In the genomic region with DNA sequence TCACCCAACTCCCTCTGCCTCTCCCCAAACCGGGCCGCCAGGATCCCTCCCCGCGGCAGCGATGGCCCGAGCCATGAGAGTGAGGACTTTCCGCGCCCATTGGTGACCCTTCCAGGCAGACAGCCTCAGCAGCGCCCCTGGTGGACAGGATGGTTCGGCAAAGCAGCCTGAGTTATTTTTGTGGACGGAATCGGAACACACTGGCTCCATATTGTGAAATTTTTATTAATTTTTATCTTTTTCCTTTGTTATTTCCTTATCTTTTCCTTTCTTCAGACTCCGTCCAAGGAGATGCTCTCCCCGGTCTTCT, we compare ENCODE assay signal across 8 mouse cellular contexts. TPM values are rescaled to one million over a fixed set of nuclear protein-coding genes. Genes with fewer than 3 reads are reported as not detected.
A peak's percentile ranks its signal among the peaks of the same experiment; 100 is the strongest.
DNase-seq lines count a peak whose midpoint lies in the region; ATAC-seq lines count a peak whose summit lies in the region.
"Had no signal": no experiment of that assay in that cellular context is flagged by ENCODE, and none has a peak within 500 bp of the region (broad histone marks: within the 10 kb centered on the region; RNA-seq: fewer than 3 reads in every experiment).

No protein-coding gene starts in this region.

- no peak overlapping the region for H3K9ac ChIP-seq in kidney, embryonic 15.5 days
- H3K9ac ChIP-seq: stomach, embryonic 15.5 days had no signal

- 80% methylated on average over 14 of the region's 14 CpGs for WGBS in kidney, embryonic 15.5 days

- no peaks in the 10 kb centered on the region for H3K27me3 ChIP-seq in kidney, embryonic 15.5 days
- H3K27me3 ChIP-seq in splenic B cell, adult 2 months (ENCODE audit: control insufficient read depth, insufficient read depth, low read length, poor library complexity, severe bottlenecking) = no peaks in the 10 kb centered on the region
- H3K27me3 ChIP-seq: stomach, embryonic 15.5 days had no signal

- DNase-seq in kidney, adult 9 months = peak; percentile 51
- DNase-seq in 3134 (ENCODE audit: extremely low read depth, insufficient read length, low spot score) = peak; percentile 34
- DNase-seq in B cell, adult 2 months = peak; percentile 63 to 66
- peak; percentile 70 for DNase-seq in cerebellum, adult 8-10 months
- peak; percentile 81 for DNase-seq in kidney, postnatal 10 days
- peak; percentile 44 for DNase-seq in splenic B cell, adult 2 months (ENCODE audit: low read depth, low spot score)

- no peaks in the 10 kb centered on the region for H3K9me3 ChIP-seq in kidney, embryonic 15.5 days (replicated peaks)
- H3K9me3 ChIP-seq: stomach, embryonic 15.5 days had no signal

- H3K4me2 ChIP-seq in kidney, embryonic 15.5 days = no peak overlapping the region
- H3K4me2 ChIP-seq: stomach, embryonic 15.5 days had no signal

- no peaks in the 10 kb centered on the region for H3K4me1 ChIP-seq in kidney, embryonic 15.5 days
- H3K4me1 ChIP-seq: stomach, embryonic 15.5 days had no signal

- H3K27ac ChIP-seq in kidney, embryonic 15.5 days = no peak overlapping the region
- H3K27ac ChIP-seq: stomach, embryonic 15.5 days had no signal

- no peak overlapping the region for H3K4me3 ChIP-seq in kidney, embryonic 15.5 days (replicated peaks)
- H3K4me3 ChIP-seq: stomach, embryonic 15.5 days had no signal

- ATAC-seq in kidney, embryonic 15.5 days (replicated peaks; ENCODE audit: low FRiP score) = no peak

- H3K36me3 ChIP-seq in kidney, embryonic 15.5 days = peaks cover 88% of the 10 kb centered on the region
- H3K36me3 ChIP-seq in splenic B cell, adult 2 months (ENCODE audit: control insufficient read depth, insufficient read depth, low read length, poor library complexity, severe bottlenecking) = peaks cover 50% of the 10 kb centered on the region

RNA-seq across cellular contexts. Expression of gene Pygm, which starts 8.0 kb away (rescaled TPM):
- polyA plus RNA-seq in kidney, embryonic 15.5 days (2015; fragmentation: Nextera tagmentation; extraction: Ambion mirVana) = 28.2 and 30.4 TPM in 2 replicates

RNA-seq across cellular contexts. Expression of gene Sf1, which starts 12.7 kb away (rescaled TPM):
- polyA plus RNA-seq in kidney, embryonic 15.5 days (2015; fragmentation: Nextera tagmentation; extraction: Ambion mirVana) = 155 and 165 TPM in 2 replicates

RNA-seq across cellular contexts. Expression of gene Rasgrp2, which starts 22.9 kb away (rescaled TPM):
- polyA plus RNA-seq in kidney, embryonic 15.5 days (2015; fragmentation: Nextera tagmentation; extraction: Ambion mirVana) = 89.5 and 97.6 TPM in 2 replicates

RNA-seq across cellular contexts. Expression of gene Map4k2, which starts 35.3 kb away (rescaled TPM):
- 18.7 and 21.9 TPM in 2 replicates for polyA plus RNA-seq in kidney, embryonic 15.5 days (2015; fragmentation: Nextera tagmentation; extraction: Ambion mirVana)

RNA-seq across cellular contexts. Expression of gene Men1, which starts 41.4 kb away (rescaled TPM):
- 82.1 and 91.8 TPM in 2 replicates for polyA plus RNA-seq in kidney, embryonic 15.5 days (2015; fragmentation: Nextera tagmentation; extraction: Ambion mirVana)
